Mouse (Mus musculus) yolk sac, embryonic 10.5 days (tissue): ENCODE results near the gene Myom1.

ENCODE experiments used
- DNase-seq: peaks from one replicate; pipeline ENCODE4 v3.0.0-alpha.2; 2017; ENCODE audit warnings: low spot score

Gene Myom1

GRCm38 (mm10) chr17:71017457-71017998 lies 15.1 kb downstream of the Myom1 start:
- no peak for DNase-seq

- DNase-seq = no peak
Measured at GRCm38 (mm10) chr17:71018151-71018550, 15.7 kb downstream of the Myom1 start.

DNA sequence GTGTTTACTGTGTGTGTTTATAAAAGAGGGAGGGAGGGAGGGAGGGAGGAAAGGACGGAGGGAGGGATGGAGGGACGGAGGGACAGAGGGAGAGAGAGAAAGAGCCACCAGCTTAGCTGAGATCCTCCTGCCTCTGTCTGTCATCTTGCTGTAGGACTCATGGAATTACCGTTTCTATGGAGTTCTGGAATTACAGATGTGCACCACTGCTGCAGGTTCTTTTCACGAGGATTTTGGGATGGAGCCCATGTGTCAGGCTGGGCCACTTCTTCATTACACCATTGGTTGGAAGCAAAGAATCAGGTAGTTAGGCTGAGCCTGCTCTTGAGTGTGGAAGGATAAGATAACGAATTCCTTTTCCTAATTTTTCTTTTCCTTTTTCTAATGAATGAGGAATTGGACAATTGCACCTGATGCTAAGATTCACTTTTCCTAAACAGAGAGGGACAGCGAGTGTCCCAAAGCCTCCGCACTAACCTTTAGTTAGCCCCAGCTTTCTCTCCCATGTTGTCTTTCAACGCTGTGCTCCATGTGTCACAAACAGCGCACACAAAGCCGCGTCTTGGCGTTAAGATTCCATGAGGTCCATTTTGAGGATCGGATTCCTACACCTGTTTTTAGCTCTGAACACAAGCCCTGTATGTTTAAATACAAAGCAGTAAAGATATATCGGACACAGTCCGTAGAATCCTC lies 16.3 kb downstream of the Myom1 start:
- DNase-seq = no peak

DNA sequence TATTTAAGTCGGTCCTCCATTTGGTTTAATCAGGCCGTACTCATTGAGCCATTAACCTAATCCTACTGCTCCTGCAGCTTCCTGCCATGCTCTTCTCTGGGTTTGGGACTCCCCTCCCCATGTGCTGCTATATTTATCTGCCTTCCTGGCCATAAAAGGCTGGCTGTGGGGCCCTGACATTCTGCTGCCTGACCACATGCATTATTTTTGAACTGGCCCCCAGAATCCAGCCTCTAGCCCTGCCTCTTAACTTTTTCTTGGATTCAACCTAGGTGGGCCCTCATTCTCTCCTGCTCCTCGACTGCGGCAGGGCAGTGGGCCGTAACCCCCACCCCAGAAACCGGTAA lies 16.8 kb downstream of the Myom1 start:
- no peak for DNase-seq

DNA sequence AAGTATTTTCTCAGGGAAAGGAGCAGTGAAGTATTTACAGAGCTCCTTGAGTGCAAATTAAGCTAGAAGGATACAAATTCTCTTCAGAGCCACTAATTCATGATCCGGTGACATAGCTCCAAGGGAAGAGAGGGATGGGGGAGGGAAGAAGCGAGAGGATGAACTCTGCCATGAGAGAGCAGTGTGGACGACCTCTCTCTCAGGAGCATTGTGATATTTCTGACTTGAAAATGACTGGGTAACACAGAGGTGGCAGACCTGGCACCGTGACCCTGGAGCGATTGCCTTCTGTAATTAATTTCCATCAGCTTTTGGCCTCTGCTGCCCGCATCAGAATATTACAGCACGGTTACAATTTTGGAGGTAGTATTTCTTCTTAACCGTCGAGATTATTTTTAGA lies 17.4 kb downstream of the Myom1 start:
- no peak for DNase-seq

DNA sequence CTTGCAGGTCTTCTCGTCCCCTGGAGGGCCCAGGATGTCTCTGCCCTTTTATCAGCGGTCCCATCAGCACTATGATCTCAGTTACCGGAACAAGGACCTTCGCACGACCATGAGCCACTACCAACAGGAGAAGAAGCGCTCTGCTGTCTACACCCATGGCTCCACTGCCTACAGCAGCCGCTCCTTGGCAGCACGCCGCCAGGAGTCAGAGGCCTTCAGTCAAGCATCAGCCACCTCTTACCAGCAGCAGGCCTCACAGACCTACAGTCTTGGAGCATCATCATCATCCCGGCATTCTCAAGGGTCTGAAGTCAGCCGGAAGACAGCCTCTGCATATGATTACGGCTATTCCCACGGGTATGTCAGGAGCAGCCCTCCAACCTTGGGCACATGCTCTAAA lies 20.4 kb downstream of the Myom1 start:
- DNase-seq = no peak

- no peak for DNase-seq
Measured at GRCm38 (mm10) chr17:71024071-71024470, 21.6 kb downstream of the Myom1 start.

DNA sequence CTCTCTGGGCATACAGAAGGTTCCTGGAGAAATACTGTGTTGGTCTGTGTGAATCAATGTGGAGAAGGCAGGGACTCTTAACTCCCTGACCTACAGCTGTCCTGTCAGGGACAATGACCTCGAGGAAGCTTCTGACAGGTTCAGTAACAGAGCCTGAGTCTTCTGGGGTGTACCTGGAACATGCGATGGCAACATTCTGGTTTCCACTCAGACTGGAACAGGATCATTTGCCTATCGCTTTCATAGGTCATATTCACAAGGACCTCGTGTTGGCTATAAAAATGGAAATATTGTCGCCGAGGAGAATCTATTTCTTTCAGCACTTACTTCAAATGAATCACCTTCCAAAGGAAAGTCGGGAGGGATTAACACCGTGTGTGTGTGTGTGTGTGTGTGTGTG lies 23.5 kb downstream of the Myom1 start:
- DNase-seq = no peak

GRCm38 (mm10) chr17:71027186-71027585 lies 24.8 kb downstream of the Myom1 start:
- DNase-seq = no peak

GRCm38 (mm10) chr17:71032719-71033118 lies 30.3 kb downstream of the Myom1 start:
- no peak for DNase-seq

GRCm38 (mm10) chr17:71034472-71034871 lies 32.0 kb downstream of the Myom1 start:
- DNase-seq = no peak

GRCm38 (mm10) chr17:71037188-71037587 lies 34.8 kb downstream of the Myom1 start:
- DNase-seq = no peak

DNA sequence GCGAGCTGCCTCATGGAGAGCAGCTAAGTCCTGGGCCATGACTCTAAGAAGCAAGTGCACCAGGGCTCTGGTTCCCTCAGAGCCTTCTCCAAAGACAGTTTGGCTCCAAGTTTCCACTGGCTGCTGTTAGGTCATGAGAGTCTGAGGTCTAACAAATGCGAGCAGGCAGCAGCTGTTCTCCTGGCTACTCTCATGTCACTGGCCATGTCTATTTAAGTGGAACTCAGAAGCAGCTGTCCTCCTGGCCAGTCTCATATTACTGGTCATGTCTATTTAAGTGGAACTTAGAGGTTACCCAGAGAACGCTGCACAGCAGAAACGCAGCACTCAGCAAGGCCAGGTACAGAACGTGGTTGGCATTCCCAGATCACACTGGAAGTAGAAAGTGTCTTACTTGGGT lies 36.4 kb downstream of the Myom1 start:
- no peak for DNase-seq

- no peak for DNase-seq
Measured at GRCm38 (mm10) chr17:71039851-71040581, 37.6 kb downstream of the Myom1 start.

GRCm38 (mm10) chr17:71040582-71040880 lies 38.1 kb downstream of the Myom1 start:
- no peak for DNase-seq

GRCm38 (mm10) chr17:71042645-71043044 lies 40.2 kb downstream of the Myom1 start:
- DNase-seq = no peak

GRCm38 (mm10) chr17:71045591-71045990 lies 43.2 kb downstream of the Myom1 start:
- no peak for DNase-seq

DNA sequence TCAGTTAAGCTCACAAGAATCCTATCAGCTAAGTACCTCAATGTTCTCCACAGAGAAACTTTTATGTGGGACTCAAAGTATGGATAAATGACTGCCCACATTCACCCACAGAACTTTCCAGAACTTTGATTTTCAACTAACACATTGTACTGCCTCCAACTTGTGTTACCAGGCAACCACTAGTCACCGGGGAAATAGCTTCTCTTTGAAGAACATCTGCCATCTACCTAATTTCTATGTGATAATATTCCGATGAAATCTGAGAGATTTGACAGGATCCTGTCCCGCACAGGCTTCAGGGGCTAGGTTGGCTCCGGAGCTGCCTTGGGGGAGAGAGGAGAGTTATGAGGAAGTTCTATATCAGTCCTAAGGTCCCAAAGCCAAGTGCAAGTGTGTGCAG lies 44.4 kb downstream of the Myom1 start:
- DNase-seq = no peak

DNA sequence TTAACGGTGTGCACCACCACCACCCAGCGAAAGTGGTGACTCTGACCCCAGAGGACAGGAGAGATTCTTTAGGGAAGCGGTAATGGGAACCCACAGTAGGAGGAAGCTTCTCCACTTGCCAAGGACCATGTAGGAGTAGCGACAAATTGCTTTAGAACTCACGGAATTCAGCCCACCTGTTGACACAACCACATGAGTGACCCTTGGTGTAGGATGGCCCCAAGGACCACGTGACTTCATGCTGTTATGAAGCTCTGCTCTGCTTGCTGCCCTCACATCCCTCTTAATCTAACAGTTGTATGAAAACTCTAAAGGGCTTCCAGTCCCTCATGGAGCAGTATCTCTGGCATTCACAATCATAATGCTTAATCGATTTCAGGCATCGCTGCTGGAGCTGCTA lies 46.9 kb downstream of the Myom1 start:
- DNase-seq = no peak

DNA sequence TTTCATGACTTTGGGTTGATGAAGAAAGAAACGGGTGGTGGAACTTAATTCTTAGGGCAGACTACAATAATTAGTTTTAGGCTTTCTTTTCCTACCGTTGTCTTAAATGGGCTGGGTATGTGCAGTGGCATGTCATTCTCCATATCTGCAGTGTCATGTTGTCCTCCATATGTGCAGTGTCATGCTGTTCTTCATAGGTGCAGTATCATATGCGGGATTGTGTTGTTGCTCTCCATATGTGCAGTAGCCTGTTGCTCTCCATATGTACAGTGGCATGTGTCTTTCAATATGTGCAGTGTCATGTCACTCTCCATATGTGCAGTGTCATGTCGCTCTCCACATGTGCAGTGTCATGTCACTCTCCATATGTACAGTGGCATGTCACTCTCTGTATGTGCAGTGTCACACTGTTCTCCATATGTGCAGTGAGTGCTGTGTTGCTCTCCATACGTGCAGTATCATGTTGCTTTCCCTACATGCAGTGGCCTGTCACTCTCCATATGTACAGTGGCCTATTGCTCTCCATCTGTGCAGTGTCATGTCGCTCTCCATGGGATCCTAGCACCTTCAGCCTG lies 50.8 kb downstream of the Myom1 start:
- no peak for DNase-seq

- no peak for DNase-seq
Measured at GRCm38 (mm10) chr17:71055203-71055894, 52.9 kb downstream of the Myom1 start.

DNA sequence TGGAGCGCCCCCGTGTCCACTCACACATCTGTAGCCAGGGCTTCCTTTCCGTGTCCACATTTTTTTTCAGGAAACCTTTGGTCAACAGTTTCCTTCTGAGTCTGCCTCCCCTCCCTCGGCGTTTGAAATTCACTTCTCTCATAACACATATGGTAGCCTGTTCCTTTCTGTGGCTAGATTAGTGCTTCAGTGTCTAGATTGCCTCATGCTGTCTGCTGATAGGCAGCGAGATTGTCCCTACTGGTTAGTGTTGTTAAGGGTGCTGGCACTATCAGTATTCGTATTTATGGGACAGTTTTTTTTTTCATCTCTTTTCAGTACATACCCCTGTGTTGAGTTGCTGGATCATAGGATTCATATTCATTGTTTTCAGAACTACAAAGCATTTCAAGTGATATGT lies 54.0 kb downstream of the Myom1 start:
- DNase-seq = no peak

DNA sequence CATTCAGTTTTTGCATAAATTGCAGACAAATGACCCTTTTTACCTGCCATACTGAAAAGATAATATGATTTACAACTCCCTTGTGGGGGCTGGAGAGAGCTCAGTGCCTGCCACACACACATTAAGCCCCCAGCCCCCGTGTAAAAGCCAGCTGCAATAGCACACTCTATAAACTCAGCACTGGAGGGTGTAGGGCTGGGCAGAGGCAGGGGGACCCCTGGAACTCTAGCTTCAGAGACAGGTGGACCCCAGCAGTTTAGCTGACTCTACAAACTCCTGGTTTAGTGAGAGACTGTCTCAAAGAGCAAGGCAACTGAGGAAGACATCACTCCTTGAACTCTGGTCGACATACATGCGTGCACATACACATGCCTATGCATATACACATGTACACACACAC lies 55.3 kb downstream of the Myom1 start:
- DNase-seq = no peak
